Mouse (Mus musculus) layer of hippocampus, adult 11-12 months (tissue): ENCODE data around the gene Abca5.
A peak's percentile ranks its signal among the peaks of the same experiment; 100 is the strongest.

Source experiments
- DNase-seq: peaks from one replicate; pipeline ENCODE4 v3.0.0; 2022; ENCODE audit warnings: low spot score

Gene Abca5

DNA sequence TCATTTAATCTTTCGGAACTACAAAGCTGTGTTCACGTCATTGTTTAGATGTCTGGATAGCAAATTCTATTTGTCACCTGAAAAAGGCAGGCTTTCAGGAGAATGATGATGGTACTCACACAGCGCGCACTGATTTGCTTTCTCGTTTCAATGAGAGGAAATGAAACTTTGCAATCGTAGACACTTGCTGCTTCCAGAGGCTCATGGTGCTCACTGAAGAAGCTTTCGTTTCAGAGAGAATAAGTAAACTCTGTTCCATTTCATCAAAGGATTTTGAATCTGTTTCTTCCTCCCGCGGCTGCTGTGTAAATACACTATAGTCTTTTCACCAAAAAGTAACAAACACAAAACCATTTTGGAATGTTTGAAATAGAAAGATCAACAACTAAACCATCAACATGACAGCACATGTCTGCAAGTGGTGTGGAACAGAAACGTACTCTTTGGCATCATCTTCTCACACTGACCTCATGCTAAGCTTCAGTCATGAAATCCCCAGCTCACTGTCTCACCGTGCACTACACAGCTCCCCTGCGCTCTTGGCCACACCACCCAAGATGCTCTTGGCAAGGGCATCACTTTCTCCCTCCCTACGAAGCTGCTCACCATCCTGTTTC, 39.5 kb downstream of the Abca5 start:
- no peak for DNase-seq

DNA sequence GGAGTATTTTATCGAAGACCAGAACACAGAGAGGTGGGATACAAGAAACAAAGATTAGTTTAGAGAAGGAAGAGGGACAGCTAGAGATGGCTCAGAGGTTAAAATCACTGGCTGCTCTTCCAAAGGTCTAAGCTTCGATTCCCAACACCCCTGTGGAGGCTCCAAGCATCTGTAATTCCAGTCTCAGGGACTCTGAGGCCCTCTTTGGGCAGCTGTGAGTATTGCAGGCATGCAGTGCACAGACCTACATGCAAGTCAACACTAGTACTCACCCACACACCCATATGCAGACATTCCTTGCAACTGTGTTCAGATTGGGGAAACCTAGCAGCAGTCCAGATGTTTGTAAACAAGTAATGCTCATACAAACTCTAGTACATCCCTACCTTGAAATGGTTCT, 46.9 kb downstream of the Abca5 start:
- no peak for DNase-seq

DNA sequence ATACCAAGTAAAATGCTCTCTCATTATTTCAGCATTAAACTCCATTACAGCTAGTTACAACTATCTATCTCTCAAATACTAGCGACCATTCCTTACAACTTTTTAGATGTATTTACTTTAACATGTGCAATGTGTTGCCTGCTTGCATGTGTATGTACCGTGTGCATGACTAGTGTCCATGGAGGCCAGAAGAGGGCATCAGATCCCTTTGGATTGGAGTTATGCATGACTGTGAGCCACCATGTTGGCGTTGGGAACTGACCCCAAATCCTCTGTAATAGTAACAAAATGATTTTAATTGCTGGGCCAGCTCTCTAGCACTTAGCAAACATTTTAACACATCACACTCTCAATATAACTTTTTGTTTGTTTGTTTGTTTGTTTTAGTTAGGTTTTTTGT, 49.1 kb downstream of the Abca5 start:
- no peak for DNase-seq

DNA sequence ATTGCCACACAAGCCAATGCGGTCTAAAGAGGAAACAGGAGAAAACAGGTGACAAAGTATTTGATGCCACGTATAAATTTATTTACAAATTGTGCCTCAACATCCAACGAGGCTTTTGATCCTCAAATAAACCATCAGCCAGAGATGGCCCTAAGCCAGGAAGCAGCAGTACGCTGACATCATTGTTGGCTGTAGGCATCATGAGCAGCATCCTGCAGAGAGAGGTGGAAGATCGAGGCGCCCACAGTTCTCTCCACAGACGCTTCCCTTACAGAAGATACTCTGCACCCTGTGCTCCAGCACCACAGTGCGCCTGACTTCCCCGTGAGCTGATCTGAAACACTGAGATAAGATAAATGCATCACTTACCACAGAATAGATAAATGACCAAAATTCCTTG, 49.8 kb downstream of the Abca5 start:
- DNase-seq: peak; percentile 20

DNA sequence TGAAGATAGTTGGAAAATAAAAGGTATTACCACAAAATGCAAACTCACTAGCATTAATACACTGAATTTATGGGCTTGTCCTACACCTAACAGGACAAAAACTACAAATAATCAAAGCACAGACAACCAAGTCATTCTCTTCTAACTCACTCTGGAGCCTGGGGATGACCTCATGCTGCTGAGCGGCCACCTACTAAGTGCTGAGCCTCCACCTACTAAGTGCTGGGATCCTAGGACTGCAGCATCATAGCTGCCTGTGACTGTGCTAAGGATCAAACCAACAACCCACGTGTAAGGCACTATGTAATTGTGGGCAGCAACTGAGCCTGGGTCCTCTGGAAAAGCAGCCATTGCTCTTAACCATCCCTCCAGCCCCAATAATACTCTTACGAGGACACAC, 51.2 kb downstream of the Abca5 start:
- no peak for DNase-seq

DNA sequence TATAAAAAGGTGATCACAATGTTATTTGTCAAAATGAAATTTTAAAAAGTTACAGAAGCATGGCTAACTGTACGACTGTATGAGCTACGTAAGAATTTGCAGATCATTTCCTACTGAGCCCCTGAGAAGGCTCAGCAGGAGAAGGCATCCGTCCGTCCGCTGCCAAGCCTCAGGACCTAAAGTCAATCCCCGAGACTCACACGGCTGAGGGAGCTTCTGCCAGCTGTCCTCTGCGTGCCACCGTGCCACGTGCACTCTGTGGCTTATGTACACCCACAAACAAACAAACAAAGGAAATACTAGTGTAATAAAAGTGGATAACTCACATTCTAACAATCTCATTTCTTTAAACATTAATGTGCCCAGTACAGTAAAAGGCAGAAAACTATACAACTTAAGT, 52.7 kb downstream of the Abca5 start:
- DNase-seq: no peak

DNA sequence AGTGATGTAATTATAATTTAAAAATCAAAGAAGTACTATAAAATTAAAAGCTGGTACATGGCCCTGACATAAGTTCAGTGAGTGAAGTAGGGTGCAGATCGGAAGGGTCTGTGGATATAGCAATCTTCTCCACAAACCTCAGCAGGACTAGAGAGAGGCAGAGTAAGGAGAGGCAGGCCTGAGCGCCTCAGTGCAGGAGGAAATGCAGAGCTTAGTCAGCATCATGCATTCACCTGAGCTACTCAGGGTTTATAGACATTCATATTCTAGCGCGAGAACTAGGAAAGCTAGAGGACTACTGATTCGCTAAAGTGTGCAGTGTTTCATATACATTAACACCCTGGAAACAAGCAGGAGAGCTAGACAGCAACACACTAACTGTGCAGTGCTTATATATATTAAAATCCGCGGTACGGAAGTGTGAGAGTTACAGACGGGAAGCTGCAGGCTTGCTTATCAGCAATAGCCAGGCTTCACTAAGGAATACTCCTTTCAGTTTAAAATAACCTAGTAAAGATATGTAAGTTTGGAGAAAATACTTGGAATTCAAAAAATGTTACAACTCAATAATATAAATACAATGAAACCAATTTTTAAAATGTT, 53.2 kb downstream of the Abca5 start:
- no peak for DNase-seq

DNA sequence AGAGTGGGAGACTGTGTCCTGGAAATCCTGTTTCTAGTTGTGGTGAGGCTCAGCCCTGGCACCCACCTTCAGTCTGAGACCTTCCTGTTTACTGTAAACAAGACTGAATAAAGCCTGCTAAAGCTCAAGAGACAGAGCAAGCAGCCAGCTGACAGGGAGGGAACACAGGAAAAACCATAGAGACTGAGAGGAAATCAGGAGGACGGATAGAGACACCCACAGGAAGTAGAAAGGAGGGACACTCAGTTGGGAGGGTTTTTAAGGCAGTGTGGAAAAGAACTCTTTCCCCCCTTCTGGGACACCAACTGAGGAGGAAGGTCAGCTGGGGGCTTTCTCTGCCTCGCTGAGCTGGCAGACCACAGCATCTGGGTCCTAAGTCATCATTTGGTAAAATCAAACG, 62.7 kb downstream of the Abca5 start:
- no peak for DNase-seq

DNA sequence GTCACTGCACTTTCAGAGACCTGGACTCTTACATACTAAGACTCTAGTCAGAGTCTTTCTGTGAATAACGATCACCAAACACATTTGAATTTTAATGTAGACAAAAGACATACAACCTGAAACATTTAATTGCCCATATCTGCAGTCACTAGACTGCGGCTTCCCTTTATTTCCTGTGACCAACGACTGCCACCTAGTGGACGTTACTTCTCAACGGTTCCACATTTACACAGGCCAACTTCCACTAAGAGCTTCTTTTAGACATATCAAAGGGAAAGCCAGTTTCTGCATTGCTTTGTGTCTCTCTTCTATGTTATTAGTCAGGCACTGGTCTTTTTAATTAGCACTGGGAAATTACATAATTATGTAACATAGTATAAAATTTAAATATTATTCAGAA, 65.8 kb downstream of the Abca5 start:
- peak; percentile 65 for DNase-seq

DNA sequence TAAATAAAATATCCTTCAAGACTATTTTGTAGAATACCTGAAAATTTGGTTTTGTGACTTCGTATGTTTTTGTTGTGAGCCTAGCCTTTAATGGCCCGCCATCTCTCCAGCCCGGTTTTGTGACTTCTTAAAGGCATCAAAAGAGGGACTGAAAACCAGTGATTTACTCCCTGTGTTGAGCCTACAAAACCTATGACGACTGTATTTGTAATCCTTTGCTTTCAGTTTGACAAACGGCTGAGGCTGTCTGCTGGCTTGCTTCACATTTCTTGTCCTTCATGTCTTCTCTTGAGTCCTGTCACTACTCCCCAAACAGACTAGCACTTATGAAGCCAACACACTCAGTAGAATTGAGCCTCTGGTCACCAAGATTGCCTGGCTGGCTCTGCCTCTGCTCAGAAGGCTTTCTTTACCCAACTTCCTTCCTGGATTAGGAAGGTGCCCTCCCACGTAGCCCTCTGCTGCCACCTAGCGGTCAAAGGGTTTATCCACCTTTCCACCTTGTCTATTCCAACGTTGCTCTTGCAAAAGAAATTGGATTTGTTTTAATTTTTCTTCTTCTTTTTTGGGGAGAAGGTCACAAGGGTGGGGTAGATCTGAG, 69.2 kb downstream of the Abca5 start:
- DNase-seq: peak; percentile 80

DNA sequence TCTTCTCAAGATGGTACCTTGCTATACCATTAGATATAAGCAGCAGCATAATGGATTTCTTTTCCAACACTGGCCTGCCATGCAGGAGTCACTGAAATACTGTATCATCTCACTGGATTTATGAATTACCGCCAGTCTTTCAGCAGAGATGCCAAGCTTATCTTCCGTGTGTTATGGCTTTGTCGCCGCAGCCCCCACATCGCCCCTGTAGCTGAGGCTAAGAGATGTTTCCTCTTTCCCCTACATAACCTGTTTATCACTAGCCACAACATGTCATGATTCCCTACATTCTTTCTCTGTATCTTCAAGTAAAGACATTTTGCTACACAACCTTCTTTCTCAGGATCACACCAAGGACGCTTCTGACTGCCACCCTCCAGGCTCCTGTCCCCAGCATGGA, 70.3 kb downstream of the Abca5 start:
- DNase-seq: no peak

DNA sequence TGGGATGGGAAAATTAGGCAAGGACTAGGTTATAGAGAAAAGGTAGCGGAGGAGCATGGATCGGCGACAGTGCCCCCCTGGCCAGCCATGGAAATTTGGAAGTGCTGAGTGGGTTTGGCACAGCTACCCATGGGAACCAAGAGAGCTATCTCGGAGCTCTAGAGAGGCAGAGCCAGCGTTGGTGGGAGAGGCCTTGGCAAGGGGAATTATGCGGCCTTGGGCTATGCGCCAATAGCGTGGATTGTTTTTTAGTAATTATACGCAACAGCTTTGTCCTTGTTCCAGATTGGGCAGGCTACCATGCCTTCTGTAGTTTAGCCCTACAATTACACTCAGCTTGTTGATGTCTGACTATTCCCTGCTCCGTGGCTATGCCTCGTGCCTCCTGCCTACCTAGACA, 70.8 kb downstream of the Abca5 start:
- peak; percentile 20 for DNase-seq

DNA sequence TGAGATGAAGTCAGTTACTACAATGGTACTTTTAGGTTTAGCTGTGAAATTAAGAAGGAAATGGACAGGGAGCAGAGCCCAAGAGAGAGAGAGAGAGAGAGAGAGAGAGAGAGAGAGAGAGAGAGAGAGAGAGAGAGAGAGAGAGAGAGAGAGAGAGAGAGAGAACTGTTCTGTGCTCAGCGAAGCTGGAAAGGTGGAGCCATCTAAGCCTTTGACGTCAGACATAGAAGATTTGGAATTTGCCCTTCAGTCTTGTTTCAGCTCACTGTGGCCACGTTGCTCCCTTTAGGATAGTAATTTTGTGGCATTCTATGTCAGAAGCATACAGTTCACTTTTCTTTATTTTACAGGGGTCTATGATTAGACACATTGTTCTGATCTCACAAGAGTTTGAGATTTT, 75.6 kb downstream of the Abca5 start:
- no peak for DNase-seq

DNA sequence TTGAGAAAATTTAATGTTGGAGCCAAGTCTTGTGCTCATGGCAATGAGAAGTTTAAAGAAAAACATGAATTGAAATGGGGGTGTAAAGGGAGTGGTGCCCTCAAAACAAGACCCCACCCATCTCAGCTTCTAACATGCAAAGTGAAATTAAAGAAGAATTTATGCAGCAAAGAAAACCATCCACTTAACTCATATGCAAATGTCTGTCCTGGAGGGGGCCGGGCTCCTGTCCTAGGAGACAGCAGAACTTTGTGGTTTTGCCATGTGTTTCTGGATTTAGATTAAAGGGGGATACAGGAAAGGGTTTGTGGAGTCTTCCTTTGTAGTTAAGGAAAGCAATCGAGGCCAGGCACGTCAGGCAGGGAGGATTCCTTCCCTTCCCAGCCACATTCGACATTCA, 79.6 kb downstream of the Abca5 start:
- no peak for DNase-seq

DNA sequence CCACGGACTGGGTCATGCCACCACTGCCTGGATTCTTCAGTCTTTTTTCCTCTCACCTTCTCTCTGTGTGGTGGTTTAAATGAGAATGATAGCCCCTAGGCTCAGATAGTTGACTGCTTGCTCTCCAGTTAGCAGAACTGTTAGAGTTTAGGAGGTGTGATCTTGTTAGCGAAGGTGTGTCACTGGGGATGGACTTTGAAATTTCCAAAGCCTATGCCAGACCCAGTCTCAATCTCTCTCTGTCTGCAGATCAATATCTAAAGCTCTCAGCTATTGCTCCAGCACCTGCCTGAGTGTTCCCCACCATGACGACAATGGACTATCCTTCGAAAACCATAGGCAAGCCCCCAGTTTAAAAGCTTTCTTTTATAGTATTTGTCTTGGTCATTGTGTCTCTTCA, 80.5 kb downstream of the Abca5 start:
- DNase-seq: no peak

DNA sequence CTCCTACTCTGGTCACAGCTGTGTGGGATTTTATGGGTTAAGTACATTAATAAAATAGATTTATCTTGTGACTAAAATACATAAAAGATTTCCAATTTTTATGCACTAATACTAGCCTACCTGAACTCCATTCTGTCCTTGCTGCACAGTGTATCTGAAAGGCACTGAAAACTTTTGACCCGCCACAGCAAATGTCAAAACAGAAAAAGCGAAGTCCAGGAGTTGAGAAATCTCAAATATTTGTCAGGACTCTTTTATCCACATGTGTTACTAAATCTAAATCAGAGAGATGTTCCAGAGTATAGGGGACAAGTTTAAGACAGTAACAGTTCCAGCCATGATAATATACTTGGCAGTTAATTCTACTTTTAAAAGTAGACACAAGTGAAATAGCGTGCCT, 85.3 kb downstream of the Abca5 start:
- DNase-seq: no peak

DNA sequence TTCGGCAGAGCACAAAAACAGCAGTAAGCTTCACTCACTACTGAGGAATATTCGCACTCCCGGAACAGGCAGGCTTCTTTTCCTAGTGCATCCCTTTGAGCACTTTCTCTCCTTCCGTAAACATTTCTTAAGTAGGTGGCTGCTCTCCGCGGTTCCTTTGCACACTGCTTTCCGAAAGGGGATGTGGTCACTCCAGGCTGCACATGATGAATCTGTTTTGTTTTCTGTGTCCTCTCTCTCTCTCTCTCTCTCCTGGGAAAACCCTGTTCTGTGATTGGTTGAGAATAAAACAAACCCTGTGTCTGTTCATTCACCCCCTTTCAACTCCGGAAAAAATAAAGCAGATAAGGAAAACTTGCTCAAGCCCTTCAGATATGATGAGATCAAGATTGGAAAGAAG, 86.0 kb downstream of the Abca5 start, which contains the start of gene Abca6:
Gene Abca6, minus strand, starts transcription at position 243 of the 400 bp plus-strand sequence.
- DNase-seq: no peak

DNA sequence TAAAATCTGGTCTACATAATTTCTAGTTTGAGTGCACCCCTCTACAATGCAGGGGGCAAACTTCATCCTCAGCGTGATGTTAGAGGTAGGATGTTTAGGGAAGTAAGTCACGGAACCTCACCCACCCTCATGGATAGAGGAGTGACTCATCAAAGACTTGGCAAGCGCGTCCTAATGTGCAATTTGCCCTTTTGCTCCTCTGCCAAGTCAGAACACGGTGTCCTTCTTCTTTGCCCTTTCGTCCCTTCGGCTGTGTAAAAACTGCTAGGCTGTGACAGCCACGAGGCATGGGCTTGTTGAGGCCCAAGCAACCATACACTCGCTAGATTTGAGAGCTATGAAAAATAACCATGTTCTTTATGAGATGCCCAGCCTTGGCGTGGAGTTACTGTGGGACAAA, 92.8 kb downstream of the Abca5 start:
- DNase-seq: no peak

DNA sequence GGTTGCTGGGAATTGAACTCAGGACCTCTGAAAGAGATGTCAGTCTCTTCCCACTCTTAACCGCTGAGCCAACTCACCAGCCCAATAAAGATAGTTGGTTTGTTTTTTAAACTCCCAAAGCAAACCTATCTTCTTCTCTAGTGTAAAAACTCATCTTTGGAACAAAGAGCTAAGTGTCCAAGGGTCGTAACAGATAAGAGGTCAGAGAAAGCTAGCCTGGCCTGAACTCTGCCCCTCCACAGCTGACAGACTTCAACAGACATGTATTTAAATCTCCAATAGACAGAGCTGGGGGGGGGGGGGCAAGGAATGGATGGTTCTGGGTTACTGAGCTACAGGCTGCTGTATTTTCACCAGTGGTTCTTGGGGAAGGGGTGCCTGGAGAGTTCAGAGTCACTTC, 100.0 kb downstream of the Abca5 start:
- DNase-seq: no peak

DNA sequence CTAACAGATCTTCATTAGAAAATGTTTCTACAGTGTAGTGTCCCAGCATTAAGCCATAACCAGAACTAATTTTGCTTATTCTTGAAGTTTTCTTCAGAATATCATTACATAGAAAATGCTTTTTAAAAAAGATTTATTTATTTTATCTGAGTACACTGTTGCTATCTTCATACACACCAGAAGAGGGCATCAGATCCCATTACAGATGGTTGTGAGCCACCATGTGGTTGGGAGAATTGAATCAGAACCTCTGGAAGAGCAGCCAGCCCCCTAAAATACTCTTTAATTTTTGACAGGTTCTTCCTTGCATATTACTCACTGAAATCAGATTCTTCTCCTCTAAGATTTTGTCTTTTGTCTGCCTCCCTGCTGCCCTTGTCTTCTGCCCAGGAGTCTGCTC, 104.5 kb downstream of the Abca5 start:
- DNase-seq: no peak
